Mouse (Mus musculus) right cerebral cortex, postnatal 36 days (tissue): ENCODE data around the gene Arhgef33.
"Not testable (repeated sequence)": the region's sequence is repeated elsewhere in the genome, so short reads cannot be mapped to it uniquely, and the experiment has no call there.

Experiments
- DNase-seq, 2 experiments: peaks; one replicate each; pipeline ENCODE4 v3.0.0; 2022; ENCODE audit warnings: low spot score in 2 of 2, mixed read lengths in 1 of 2

Arhgef33 gene

DNA sequence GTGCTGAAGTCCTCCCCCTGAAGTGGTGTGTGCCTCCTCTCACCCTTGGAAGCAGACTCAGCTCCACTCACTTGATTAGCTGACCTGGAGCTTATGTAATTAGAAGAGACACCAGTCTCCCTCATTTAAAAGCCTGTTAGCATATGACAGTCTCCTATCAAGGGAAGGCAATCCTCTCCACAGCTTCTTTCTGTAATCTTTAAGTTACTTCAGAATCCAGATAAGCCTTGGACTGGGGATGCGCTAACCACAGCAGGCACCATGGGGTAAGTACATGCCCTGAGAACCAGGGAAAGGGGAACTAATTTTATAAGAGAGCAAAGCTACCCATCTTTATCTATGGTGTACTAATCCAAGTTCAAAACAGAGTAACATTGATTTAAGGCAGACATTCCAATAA is at the start of gene Arhgef33:
Arhgef33 (plus strand) TSS at position 157 of the 400 bp plus-strand sequence.
- no peak for DNase-seq

DNA sequence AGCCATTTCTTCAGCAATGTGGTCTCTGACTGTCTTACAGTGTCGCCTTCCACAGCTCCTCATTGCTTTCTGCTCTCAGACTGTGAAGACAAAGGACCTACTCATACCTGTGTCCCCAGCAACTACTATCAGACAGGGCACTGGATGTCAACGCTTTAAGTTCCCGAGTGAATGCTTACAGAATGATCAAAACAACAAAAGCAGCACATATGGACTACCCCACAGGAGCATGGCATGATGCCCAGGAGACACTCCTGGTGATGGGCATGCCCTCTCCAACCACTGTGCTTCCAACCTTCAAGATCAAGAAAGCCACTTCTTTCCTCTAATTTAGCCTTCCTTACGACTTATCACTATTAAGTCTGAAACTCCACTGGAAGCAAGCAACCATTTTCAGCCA is 40.1 kb upstream of the Arhgef33 start:
- no peak for DNase-seq

DNA sequence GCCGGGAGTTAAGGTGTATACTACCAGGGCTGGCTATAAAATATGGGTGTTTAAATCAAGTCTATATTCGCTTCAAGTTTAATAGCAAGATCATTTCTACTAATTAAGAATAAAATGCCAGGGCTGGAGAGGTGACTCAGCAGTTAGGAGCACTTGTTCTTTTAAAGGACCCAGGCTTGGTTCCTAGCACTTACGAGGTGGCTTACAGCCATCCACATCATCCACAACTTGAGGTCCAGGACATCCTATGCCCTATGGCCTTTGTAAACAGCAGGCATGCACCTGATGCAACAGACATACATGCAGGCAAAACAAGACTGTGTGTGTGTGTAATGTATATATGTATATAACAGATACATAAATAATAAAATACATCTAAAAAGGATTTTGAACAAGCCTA is 39.1 kb upstream of the Arhgef33 start:
- DNase-seq, result no peak

DNA sequence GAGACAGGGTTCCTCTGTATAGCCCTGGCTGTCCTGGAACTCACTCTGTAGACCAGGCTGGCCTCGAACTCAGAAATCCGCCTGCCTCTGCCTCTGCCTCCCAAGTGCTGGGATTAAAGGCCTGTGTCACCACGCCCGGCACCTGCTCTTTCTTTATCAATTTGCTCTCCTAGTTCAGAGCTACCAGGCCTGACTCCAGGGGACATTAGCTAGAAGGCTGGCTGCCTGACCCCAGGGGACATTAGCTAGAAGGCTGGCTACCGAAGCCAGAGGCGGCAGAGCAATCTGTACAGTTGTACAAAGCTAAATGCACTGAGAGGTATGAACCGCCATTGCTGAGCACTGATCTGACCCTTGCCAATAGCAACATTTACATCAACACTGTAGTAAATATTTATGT is 36.6 kb upstream of the Arhgef33 start:
- not testable (repeated sequence) for DNase-seq

DNA sequence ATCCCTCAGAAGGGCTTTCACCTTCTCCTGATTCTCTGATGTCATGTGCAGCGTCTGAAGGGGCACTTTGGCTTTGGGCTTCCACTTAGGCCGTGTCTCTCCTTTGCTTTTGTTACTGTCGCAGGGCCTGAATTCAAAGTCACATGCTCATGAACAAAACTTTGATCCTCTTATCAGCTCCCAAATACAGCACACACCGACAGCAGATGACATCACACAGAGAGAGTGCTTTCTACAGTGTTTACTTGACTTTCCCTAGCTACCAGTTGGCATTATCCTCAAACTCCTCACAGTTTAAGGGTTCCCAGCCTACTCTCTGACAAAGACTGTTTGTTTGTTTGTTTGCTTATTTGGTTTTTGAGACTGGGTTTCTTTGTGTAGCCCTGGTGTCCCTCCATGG is 29.0 kb upstream of the Arhgef33 start:
- no peak for DNase-seq

DNA sequence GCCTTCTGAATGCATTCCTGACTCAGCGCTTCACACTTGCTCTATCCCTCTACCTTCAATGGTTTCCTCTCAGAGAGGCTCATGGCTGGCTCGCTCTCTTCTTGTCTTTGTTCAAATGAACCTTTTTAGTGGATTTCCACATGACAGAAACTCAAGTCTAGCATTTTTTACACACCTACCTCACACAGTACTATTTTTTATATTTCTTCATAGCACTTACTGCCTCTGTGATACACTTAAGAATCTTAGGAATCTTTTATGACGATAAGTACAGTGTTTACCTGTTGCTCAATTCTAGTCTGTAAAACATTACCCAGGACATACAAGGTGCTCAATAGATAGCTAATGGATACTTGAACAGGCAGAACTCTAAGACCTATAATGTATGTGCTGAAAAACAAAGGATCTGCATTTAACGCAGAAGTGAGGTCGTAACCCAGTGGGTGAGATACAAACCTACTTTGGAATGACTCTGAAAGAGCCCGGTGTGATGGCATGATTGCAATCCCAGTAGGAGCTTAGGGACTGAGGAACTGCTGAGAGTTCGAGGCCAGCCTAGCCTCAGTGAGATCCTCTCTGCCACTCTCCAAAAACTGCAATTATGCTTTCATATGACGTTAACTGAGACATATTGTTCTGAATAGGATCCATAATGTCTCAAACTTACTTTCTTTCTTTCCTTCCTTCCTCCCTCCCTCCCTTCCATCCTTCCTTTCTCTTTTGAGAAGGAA is 27.7 kb upstream of the Arhgef33 start:
- DNase-seq, result no peak

DNA sequence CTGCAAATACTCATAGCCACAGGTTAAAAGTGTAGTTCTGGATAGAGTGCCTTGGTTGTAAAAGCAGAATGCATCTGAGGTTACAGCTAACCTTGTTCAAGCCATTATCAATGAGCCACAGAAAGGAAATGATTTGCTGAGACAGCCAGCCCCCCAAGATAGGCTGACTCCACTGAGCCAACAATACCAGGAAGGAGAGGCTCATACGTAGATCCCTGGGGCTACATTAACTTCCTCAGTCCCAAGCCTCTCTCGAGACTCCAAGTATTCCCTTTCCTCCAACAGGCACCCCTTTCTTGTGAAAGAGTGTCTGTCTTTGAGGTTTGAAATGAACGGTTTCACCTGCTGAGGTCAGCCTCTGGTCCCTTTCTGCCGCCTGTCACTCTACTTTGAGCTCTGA is 22.8 kb upstream of the Arhgef33 start:
- no peak for DNase-seq

DNA sequence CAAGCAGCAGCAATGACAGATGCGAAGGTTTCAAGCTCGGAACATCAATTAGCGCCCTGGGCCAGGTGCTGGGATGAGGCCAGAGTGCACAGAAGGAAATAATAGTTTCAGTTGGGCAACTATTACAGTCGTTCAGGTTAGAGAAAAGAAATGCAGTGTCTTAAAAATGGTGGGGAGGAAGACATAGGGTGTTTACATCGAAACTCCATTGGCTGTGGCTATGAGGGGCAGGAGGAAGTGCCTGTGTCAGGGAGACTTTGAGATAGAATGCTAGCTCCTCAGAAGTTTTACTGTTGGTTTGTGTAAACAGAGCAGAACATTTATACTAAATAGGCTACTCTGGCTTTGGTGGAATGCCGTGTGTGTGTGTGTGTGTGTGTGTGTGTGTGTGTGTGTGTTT is 19.2 kb upstream of the Arhgef33 start:
- DNase-seq, result no peak

DNA sequence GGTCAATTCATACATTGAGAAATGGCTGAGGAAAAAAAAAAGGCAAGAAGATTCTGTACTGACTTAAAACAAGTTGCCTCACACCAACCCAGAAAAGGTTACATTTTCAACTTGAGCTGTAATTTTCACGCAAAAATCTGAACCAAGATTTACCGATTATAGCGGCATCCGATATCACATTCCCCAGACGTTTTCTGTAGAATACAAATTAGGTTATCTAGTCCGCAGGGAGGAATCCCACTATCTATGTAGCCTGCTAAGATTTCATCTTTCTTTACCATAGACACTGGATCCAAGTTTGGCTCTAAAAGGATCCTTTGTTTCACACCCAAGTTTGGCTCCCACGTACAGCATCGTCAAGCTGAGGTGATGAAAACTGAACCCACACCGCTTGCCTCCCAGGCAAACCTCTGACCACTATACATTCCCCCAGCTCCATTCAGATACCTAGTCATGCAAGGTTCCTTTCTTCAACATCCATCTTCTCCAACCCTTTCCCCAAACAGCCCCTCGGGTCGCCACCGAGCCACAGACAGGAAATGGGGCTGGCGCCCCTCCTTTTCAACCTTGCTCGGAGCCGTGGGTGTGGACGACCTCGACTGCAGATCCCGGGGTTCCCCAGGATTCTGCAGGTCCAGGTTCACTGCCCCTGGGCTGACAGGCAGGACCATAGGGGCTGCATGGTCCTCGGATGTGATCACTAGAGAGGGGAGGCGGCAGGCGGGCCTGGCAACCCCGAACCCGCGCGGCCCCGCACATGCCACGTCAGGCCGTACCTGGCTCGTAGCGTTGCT is 17.7 kb upstream of the Arhgef33 start:
- DNase-seq, result no peak

DNA sequence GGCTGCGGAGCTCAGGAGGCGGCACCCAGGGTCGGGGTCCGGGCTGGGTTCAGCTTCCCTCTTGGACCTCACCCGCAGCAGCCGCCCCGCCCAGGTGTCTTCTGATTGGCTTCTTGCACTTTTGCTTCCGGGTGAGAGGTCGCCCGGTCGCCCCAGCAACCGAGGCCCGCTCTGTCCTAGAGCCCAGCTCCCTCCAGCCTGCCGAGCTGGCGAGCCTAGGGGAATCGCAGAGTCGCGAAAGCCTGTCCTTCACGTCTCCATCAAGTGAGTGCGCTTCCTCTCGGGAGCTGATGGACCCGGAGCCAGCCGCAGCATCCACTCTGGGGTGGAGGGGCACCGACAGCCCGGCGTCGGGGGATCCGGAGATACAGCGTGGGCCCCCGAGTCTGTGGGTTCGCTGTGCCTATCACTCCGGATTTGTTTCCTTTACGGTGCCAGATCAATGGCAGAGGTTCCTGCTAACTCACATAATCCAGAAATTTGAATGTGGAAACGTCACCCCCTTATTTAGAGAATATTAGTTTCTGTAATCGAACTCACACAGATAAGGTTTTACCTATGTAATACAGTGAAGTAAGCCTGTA is 17.0 kb upstream of the Arhgef33 start, which contains the start of the genes Morn2 and Dhx57:
Morn2 (plus strand) TSS at position 130 of the 584 bp plus-strand sequence.
Dhx57 (minus strand) TSS at position 403 of the 584 bp plus-strand sequence.
- peak; percentile 94 to 95 for DNase-seq

DNA sequence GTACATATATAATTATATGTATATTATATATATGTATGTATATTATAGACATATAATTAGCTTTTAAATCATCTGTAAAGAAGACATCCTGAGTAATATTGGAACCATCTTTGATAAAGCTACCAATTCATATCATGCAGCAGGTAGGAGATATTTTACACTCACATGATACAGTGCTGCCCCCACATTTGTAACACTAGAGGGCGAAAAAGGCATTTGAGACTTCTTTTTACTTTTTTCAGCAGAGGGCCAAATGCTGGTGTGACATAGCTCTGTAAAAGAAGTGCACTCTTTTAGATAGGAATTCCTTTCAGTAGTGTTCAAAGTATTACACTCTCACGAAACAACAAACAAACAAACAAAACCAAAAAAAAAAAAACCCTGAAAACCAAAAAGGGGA is 16.1 kb upstream of the Arhgef33 start:
- DNase-seq, result peak in 1 of 2 experiments; percentile 42

DNA sequence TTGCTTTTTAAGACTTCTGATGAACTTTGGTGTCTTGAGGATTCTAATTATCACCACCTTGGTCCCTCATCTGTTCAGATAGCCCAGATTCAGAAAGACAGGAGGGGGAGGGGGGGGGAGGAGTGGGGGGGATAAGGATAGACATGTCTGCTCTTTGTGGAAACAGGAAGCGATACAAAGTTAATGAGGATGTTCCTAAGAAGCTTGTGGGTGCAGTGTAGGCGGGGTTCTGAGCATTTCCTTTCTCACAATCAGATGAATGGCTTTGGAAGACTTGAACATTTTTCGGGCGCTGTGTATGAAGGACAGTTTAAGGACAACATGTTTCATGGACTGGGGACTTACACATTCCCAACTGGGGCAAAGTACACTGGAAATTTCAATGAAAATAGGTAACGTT is 11.9 kb upstream of the Arhgef33 start:
- no peak for DNase-seq

DNA sequence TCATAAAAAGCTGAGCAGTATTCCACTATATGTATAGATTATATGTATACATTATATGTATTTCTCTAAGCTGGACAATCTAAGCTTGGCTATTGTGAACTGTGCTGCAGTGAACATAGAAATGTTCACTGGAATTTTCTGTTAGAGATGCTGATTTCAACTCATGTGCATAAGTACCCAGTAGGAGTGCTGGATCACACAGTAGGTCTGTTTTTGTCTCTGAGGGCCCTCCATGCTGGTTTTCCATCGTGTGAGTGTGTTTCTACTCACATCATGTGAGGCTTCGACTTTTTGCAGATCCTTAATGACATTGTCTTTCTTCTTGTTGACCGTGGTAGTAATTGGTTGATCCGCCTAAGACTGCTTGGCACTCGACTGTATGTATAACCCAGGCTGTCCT is 8.4 kb upstream of the Arhgef33 start:
- no peak for DNase-seq

DNA sequence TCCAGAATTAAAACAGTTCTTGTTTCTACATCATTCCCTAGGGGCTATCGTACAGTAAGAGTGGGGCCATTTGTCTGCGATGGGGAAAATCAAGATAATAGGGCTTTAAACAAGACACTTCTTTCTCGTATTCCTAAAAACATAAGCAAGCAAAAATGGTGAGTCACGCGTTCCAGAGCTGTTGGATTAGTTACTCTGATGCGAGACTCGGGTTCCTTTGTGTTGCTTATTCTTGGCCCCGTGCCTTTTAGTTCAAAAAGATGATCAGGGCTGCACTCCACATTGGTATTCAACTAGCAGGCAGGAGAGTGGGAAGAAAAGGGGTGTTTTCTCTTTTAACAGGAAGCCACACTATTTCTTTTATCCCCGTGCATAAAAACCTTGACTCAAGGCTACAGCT is 4.6 kb downstream of the Arhgef33 start:
- no peak for DNase-seq

DNA sequence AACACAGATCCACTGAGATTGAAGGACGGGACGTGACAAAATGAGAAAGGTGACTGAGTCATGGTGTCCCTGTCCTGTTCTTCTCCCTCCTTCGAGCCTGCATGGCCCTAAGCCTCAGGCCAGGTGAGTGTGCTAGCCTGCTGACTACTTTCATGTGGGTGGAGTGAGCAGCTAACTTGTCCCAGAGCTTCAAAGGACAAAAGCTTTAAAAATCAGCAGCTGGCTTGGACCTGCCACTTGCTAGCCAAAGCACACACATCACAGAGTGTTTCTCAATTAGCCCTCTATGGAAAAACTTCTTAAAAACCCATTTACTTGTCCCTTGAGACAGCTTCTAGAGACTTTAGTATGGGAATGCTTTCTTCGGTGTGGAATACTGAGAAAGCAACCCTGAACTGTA is 5.2 kb downstream of the Arhgef33 start:
- no peak for DNase-seq

DNA sequence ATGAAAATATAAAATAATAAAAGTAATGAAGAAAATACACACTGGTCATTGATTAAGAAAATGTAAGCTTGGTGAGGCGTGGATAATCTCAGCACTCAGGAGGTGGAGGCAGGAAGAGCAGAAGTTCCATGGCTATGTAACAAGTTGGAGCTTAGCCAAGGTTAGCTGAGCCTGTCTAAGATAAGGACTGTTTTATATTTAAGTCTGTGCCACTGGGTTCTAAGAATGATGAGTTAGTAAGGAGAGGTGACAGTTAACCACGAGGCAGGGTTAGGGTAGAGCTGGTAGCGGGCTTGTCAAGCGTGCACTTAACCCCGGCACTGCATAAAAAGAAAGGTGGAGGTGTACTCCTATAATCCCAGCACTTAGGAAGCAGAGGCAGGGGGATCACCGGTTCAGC is 15.0 kb downstream of the Arhgef33 start:
- no peak for DNase-seq

DNA sequence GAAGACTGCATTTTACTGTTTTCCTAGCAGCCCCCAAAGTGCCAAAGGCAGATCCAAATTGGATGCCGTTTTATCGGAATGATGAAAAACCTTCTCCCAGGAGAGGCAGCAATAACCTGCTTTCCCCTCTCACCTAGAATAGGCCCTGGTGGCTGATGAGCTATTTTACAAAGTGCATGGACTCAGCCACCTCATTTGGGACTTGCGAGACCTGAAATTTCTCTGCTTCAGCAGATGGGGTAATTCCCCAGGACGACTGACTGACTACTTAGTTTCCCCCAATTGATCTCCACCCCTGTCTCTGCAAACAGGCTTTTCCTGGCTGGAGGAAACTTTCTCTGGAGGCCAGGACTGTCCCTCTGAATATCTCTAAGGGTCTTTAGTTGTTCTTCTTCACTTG is 15.8 kb downstream of the Arhgef33 start:
- DNase-seq, result no peak

DNA sequence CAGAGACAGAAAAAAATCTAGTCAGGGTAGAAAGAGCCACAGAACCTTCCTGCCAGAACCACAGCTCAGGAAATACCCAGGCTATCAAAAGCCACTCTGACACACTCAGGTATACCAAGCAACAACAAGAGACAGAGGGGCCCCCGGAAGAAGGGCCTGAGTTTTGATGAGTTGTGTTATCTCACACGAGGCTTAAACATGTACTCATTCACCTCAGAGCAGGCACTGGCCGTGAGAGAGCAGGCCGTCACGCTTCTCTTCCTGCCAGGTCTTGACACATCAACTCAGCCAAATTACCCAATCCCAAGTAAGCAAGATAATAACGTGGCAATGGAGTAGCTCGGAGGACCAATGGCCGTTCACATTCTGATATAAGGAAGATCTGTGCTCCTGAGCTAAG is 16.5 kb downstream of the Arhgef33 start:
- DNase-seq, result no peak

DNA sequence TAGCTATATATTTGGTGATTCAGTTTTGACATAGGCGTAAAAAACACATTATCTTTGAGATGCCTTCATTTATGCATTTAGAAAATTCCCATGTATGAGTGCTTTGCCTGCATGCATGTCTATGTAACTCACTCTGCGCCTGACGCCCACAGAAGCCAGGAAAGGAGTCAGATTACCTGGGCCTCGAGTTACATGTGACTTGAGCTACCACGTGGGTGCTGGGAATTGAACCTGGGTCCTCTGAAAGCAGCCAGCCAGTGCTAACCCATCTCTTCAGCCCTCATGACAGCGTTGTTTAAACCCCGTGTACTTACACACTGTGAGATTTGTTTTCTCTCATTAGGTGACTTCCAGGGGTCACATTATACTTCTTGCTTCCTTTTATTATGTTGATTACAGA is 17.3 kb downstream of the Arhgef33 start:
- DNase-seq, result no peak

DNA sequence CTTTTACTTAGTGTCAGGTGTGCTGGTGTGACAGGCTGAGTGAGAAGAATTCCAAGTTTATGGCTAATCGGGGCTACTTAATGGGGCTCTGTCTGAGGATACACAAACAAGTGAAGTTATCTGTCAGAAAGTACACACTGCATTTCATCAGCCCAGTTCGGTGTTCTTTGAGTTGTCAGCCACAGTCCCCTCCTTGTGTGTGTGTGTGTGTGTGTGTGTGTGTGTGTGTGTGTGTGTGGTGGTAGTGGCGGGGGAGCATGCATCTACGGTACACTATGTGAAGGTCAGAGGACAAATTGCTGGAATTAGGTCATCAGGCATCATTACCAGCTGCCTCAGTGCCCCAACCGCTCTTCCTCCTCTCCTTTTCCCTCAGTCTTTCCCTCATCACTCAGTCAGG is 18.2 kb downstream of the Arhgef33 start:
- no peak for DNase-seq

DNA sequence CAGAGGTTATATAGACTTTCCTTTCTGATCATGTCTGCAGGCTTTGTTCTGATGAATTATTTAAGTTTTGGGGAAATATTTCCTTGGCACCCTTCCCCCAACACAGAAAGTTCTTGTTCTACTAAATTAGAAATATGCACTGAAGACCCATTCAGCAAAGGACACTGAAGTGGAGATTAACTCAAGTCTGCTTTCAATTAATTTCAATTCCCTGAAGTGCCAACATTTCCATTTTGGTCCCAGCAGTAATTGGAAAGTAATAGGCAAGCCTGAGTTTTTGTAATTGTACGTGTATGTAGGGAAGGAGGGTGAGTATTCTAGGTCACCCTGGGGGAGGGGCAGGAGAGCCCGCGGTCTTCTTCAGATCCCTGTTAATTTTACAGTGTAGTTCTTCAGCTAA is 19.2 kb downstream of the Arhgef33 start:
- no peak for DNase-seq

DNA sequence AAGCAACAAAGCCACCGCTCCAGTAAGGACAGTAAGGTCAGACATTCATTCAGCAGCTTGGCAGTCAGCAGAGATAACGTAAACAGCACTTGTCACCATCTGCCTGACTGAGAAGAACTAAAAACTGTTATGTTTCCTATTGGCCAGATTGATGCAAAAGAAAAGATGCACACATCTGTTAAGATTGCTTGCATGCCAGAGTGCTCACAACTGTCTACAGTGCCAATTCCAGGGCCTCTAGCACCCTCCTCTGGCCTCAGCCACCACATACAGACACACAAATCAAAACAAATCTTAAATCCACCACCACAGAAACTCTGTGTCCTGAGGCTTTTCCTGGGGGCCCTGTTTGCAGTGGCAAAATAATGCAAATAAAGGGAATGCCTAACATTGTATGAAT is 25.2 kb downstream of the Arhgef33 start:
- no peak for DNase-seq

DNA sequence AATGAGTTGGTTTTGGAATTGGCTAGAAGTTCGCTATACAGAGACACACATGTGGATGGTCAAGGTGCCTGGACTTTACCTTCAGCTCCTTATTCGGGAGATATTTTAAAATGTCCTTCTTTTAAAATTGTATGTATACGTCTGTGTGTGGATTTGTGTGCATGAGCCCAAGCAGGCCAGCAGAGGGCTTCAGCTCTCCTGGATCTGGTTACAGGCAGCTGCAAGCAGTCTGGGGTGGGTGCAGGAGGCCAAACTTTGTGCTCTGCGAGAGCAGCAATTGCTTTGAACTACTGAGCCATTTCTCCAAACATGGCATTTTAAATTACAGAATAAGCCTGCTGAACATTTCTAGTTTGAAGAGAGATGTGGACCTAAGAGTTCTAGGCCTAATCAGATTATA is 38.1 kb downstream of the Arhgef33 start:
- DNase-seq, result no peak
